ENCODE assay signal across 34 mouse cellular contexts in genomic region chr1:167042558-167042957, GRCm38 (mm10). TPM values are rescaled to one million over a fixed set of nuclear protein-coding genes. Genes with fewer than 3 reads are reported as not detected.
"Had no signal": no experiment of that assay in that cellular context is flagged by ENCODE, and none has a peak within 500 bp of the region (broad histone marks: within the 10 kb centered on the region; RNA-seq: fewer than 3 reads in every experiment).

No protein-coding gene starts in this region.

- H3K9ac ChIP-seq: heart, embryonic 13.5 days; heart, embryonic 15.5 days; hindbrain, embryonic 12.5 days; hindbrain, embryonic 13.5 days; hindbrain, embryonic 14.5 days; hindbrain, embryonic 15.5 days; intestine, embryonic 15.5 days; kidney, embryonic 15.5 days had no signal

- H3K4me3 ChIP-seq: heart, embryonic 10.5 days; heart, embryonic 13.5 days; heart, embryonic 15.5 days; hindbrain, embryonic 10.5 days; hindbrain, embryonic 12.5 days; hindbrain, embryonic 13.5 days; hindbrain, embryonic 15.5 days; intestine, embryonic 15.5 days; kidney, embryonic 15.5 days; layer of hippocampus, adult 2 months; left cerebral cortex, adult 2 months had no signal

- H3K27ac ChIP-seq: heart, embryonic 10.5 days; heart, embryonic 13.5 days; heart, embryonic 15.5 days; hindbrain, embryonic 10.5 days; hindbrain, embryonic 12.5 days; hindbrain, embryonic 13.5 days; hindbrain, embryonic 14.5 days; hindbrain, embryonic 15.5 days; hindbrain, postnatal 0 days; intestine, embryonic 15.5 days; kidney, embryonic 15.5 days; kidney, postnatal 0 days; layer of hippocampus, adult 2 months; left cerebral cortex, adult 2 months had no signal

- H3K4me1 ChIP-seq: heart, embryonic 10.5 days; intestine, embryonic 15.5 days had no signal

- ATAC-seq: hindbrain, embryonic 16.5 days; hindbrain, postnatal 0 days; inflammation-experienced regulatory T-cells, adult 6 months; intestine, embryonic 15.5 days; intestine, embryonic 16.5 days; intestine, postnatal 0 days had no signal

- H3K36me3 ChIP-seq: heart, embryonic 10.5 days; heart, embryonic 13.5 days; heart, embryonic 15.5 days; hindbrain, embryonic 10.5 days; hindbrain, embryonic 12.5 days; hindbrain, embryonic 13.5 days; hindbrain, embryonic 15.5 days; intestine, embryonic 15.5 days; kidney, embryonic 15.5 days had no signal

- H3K9me3 ChIP-seq: heart, embryonic 10.5 days; heart, embryonic 15.5 days; hindbrain, embryonic 12.5 days; hindbrain, embryonic 15.5 days; intestine, embryonic 15.5 days; kidney, embryonic 15.5 days had no signal

- H3K4me2 ChIP-seq: heart, embryonic 11.5 days; heart, embryonic 13.5 days; heart, embryonic 15.5 days; hindbrain, embryonic 12.5 days; hindbrain, embryonic 13.5 days; hindbrain, embryonic 14.5 days; hindbrain, embryonic 15.5 days; intestine, embryonic 15.5 days; kidney, embryonic 15.5 days had no signal

- DNase-seq: heart, postnatal 14 days; heart, postnatal 36 days; heart, postnatal 4 days; kidney, adult 11 months; kidney, adult 18-20 months; kidney, adult 2 months; kidney, adult 8-10 months; kidney, adult 9 months; kidney, postnatal 10 days; kidney, postnatal 14 days; kidney, postnatal 25 days; kidney, postnatal 36 days; kidney, postnatal 4 days; layer of hippocampus, adult 9-11 months; layer of hippocampus, postnatal 36 days had no signal

- H3K27me3 ChIP-seq: heart, embryonic 13.5 days; heart, embryonic 15.5 days; hindbrain, embryonic 12.5 days; hindbrain, embryonic 13.5 days; hindbrain, embryonic 15.5 days; intestine, embryonic 15.5 days; kidney, embryonic 15.5 days had no signal

RNA-seq across cellular contexts. Expression of gene Fam78b, which starts 41.3 kb away (rescaled TPM):
- polyA plus RNA-seq: inflammation-experienced regulatory T-cells, adult 6 months had no signal
